Mouse (Mus musculus) left cerebral cortex, postnatal 25 days (tissue): Measurements from ENCODE around the gene Prss12. TPM values are rescaled to one million over a fixed set of nuclear protein-coding genes. Genes with fewer than 3 reads are reported as not detected.

Experiments used
- DNase-seq, 2 experiments: peaks; one replicate each; pipeline ENCODE4 v3.0.0; 2022; ENCODE audit warnings: low spot score in 2 of 2, mixed read lengths in 1 of 2
- intact Hi-C: fragments of 180-260 bp; cut with DNase I; formaldehyde crosslinking; loops from one replicate; pipeline ENCODE4 v1.15.1; 2025
- total RNA-seq, 2 experiments: library from RNA; stranded (reverse); gene quantifications; 2 replicates each; pipeline ENCODE4 v1.2.3; 2021

The Prss12 gene
- total RNA-seq, 2 experiments from 2014 or later, result 14.8 to 15.0 TPM

- peak; percentile 70 to 74 for DNase-seq
- intact Hi-C loops, result loop anchor here (1.0 to 10.0 kb wide), 3 partner anchors 549 to 1071 kb away; no protein-coding TSS in a partner anchor
Measured at GRCm38 (mm10) chr3:123515600-123516359, 69.1 kb downstream of the Prss12 start.

GRCm38 (mm10) chr3:123516784-123517183 lies 70.1 kb downstream of the Prss12 start:
- intact Hi-C loops, result loop anchor here (2.0 to 10.0 kb wide), 2 partner anchors 548 to 1070 kb away; no protein-coding TSS in a partner anchor
- DNase-seq, result peak in 1 of 2 experiments; percentile 65

- no peak for DNase-seq
- intact Hi-C loops, result no loop called here
Measured at GRCm38 (mm10) chr3:123526313-123527067, 79.8 kb downstream of the Prss12 start.

DNA sequence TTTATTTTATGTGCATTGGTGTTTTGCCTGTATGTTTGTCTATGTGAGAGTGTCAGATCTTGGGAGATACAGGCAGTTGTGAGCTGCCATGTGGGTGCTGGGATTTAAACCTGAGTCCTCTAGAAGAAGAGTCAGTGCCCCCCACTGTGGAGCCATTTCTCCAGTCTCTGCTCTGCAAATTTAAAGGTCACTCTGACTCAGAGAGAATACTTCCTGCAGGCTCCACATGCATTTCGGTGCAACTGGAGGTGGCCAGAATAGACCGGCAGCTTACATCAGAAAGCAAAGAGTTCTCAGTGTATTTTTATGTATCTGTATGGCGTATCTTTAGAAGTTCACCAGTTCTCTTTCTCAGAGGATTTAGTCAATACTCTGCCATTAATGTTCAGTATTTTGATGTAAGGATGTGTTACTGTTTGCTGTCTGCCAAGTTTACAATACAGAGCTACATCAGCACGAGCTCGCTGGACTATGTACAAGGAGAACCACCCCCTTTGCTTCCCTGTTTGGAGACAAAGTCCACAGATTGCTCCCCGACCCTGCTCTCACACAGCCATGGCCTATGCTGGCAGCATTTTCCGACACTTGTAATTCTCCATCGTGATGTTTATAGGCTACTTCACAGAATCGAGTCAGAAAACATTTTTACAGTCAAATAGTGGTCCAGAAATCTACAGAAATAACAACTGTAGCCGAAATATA lies 81.2 kb downstream of the Prss12 start:
- intact Hi-C loops, result no loop called here

GRCm38 (mm10) chr3:123531124-123531523 lies 84.4 kb downstream of the Prss12 start:
- intact Hi-C loops, result no loop called here
- DNase-seq, result peak in 1 of 2 experiments; percentile 8

More for the DNA sequence above, 81.2 kb downstream of the Prss12 start:
- no peak for DNase-seq

- DNase-seq, result no peak
- intact Hi-C loops, result no loop called here
Measured at GRCm38 (mm10) chr3:123537279-123537678, 90.6 kb downstream of the Prss12 start.

DNA sequence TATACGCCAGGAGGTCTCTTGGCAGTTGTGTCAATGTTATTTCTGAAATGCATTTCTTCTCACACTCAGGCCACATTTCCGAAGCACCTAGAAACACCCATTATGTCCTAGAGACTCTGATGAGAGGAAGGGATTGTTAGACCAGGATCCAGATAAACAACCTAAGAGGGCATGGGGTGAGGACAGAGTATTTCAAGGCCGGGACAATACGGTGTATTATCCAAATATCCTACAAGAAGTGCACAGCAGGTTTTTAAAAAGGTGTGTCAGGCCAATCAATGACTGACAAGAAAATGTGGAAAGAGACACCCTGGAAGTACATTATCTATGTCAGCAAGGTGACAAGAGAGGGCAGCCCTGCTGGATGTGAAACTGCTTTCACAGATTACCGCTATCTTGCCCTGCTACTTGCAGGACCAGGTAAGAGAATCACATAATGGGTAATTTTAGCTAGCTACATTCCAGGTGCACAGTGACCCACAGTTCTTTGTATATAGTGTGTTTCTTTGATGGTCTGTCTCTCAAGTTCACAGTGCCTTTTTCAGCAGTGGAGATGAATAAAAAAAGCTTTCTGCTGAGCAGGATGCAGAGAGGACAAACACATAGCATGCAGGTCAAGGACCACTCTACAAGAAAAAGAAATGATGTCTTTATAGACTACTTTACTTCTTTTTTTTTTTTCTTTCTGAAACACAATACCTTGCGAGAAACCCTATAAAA lies 97.0 kb downstream of the Prss12 start:
- intact Hi-C loops, result no loop called here
- DNase-seq, result no peak

DNA sequence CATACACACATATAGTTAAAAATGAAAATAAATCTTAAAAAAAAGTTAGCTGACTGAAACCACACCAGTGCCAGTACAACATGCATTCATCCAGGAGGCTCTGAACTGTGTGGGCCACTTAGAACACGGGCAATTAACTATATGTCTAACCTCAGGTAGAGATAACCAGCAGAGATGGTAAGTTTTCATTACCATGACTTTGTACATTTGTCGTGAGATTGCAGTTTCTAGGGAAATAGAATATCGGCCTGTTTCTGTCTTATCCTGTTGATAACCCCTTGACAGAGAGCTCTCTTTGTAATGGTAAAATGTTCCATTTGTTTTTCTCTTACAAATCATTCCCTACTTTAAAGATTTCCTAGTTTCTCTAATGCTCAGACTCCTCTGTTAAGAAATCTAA lies 103.8 kb downstream of the Prss12 start:
- no peak for DNase-seq

DNA sequence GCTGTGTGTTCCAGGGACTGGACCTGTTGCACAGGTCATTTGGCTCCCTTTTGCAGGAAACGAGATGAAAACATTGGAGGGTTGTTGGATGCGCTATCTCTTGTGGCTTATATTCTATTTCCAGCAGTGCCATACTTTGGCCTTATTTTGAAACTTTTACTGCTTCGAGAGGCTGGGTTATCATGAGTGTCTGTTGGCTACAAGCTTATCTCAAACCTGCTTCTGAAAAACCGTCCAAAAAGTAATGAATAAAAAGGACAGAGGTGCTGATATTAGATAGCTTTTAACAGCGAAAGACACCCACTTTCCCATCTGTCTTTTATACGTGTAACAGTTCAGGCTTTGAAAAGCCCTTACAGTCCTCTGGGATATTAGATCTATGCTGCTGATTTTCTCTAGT lies 107.2 kb downstream of the Prss12 start:
- no peak for DNase-seq
- intact Hi-C loops, result no loop called here

More for the DNA sequence above, 103.8 kb downstream of the Prss12 start:
- intact Hi-C loops, result no loop called here

DNA sequence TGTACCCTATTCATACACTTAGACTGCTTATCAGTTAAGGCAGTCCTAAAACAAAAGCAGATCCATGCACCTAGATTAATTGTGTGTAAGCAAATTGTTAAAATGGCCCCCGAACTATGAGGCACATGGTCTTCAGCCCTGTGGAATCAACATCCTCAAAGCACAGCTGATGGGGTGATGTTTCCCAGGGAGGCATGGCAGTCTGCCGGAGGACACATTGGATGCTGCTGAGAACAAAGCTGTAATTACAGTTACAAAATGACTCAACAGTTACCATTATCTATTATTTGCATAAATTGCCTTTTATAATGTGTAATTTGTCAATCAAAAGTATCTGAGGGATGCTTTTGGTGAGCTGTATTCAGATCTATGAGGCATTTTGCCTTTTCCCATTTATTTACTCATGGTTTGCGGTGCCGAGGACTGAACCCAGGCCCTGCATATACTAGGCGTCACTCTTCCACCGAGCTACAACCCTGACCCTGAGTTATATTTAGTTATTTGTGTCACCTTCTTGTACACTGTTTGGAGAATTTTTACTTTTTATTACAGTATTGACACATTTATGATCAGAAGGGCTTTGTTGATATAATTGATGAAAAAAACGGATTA lies 108.6 kb downstream of the Prss12 start:
- no peak for DNase-seq
- intact Hi-C loops, result no loop called here

Other genes with a start within 250 kb of the Prss12 start
- gene Synpo2, start 210.8 kb upstream of the Prss12 start, total RNA-seq, result 1 to 10 TPM; 2.4 to 3.2 TPM
- gene Sec24d, start 179.5 kb upstream of the Prss12 start, total RNA-seq, result 10 to 100 TPM; 10.5 to 12.6 TPM
- 10 to 100 TPM; 13.5 to 15.2 TPM for gene Mettl14, start 60.8 kb upstream of the Prss12 start, total RNA-seq
- 10 to 100 TPM; 20.7 to 23.6 TPM for gene Ndst3, start 243.9 kb downstream of the Prss12 start, total RNA-seq